ENCODE assay signal across 8 mouse cellular contexts in genomic region chr13:23570261-23571021, GRCm38 (mm10). TPM values are rescaled to one million over a fixed set of nuclear protein-coding genes. Genes with fewer than 3 reads are reported as not detected.
DNase-seq lines count a peak whose midpoint lies in the region; ATAC-seq and TF ChIP-seq lines count a peak whose summit lies in the region.
"Not testable (repeated sequence)": the region's sequence is repeated elsewhere in the genome, so short reads cannot be mapped to it uniquely, and the experiment has no call there.

No protein-coding gene starts in this region.

- not testable (repeated sequence) for H3K9me3 ChIP-seq in heart, embryonic 13.5 days; intestine, embryonic 15.5 days; midbrain, embryonic 12.5 days

- DNase-seq in liver, adult 2 months (ENCODE audit: extremely low read depth, low read depth, low spot score) = not testable (repeated sequence)

- 3% methylated on average over 25 of the region's 41 CpGs for WGBS in heart, embryonic 13.5 days
- WGBS in intestine, embryonic 15.5 days = 3% methylated on average over 27 of the region's 41 CpGs
- WGBS in liver, adult 2 months = 5% methylated on average over 29 of the region's 41 CpGs
- 2% methylated on average over 21 of the region's 41 CpGs for WGBS in midbrain, embryonic 12.5 days
- under 1% methylated on average over 28 of the region's 41 CpGs for WGBS in small intestine, adult 2 months

- H3K4me1 ChIP-seq in bone marrow macrophage, adult 2 months (ENCODE audit: control insufficient read depth, insufficient read depth, low read length); embryonic fibroblast, embryonic 13.5 days (ENCODE audit: control insufficient read depth, insufficient read depth, low read length); intestine, embryonic 15.5 days (replicated peaks); small intestine, adult 2 months (ENCODE audit: control insufficient read depth, insufficient read depth, insufficient read length, low read length): not testable (repeated sequence)
- peaks cover 29% of the 10 kb centered on the region for H3K4me1 ChIP-seq in heart, embryonic 13.5 days
- peaks cover 12% of the 10 kb centered on the region; the same call in 1 of the 2 replicates for H3K4me1 ChIP-seq in liver, adult 2 months (ENCODE audit: control insufficient read depth, insufficient read depth, low read length)
- peaks cover 19% of the 10 kb centered on the region for H3K4me1 ChIP-seq in midbrain, embryonic 12.5 days

- ATAC-seq in heart, embryonic 13.5 days (ENCODE audit: extremely low read depth, insufficient number of reproducible peaks, low FRiP score, low TSS enrichment); intestine, embryonic 15.5 days; midbrain, embryonic 12.5 days (ENCODE audit: low FRiP score, low read depth): not testable (repeated sequence)

- TF ChIP-seq POLR2A in bone marrow macrophage, adult 2 months (IDR thresholded peaks at IDR 0.05; ENCODE audit: borderline replicate concordance, low read depth, low read length); liver, adult 2 months (IDR thresholded peaks at IDR 0.05; ENCODE audit: extremely low read depth, insufficient read depth, low read length); small intestine, adult 2 months (IDR thresholded peaks at IDR 0.05; ENCODE audit: low read depth, low read length): not testable (repeated sequence)
- peak; percentile 75; the same call in 1 of the 2 replicates for TF ChIP-seq POLR2A in embryonic fibroblast, embryonic 13.5 days (IDR thresholded peaks at IDR 0.05; ENCODE audit: low read depth, low read length)

- TF ChIP-seq CTCF in C2C12 (IDR thresholded peaks at IDR 0.05; ENCODE audit: control insufficient read depth, insufficient read depth, insufficient read length); bone marrow macrophage, adult 2 months (IDR thresholded peaks at IDR 0.05; ENCODE audit: low read depth, low read length); embryonic fibroblast, embryonic 13.5 days (IDR thresholded peaks at IDR 0.05; ENCODE audit: borderline replicate concordance, insufficient read depth, low read length); liver, adult 2 months (IDR thresholded peaks at IDR 0.05; ENCODE audit: low read depth, low read length); small intestine, adult 2 months (IDR thresholded peaks at IDR 0.05; ENCODE audit: extremely low read depth, insufficient read length, insufficient replicate concordance, low read depth, low read length): not testable (repeated sequence)

- H3ac ChIP-seq in C2C12 (ENCODE audit: control insufficient read depth, insufficient read length, low read depth) = peak overlapping the region; percentile 40

- not testable (repeated sequence) for H3K36me3 ChIP-seq in C2C12 (ENCODE audit: control insufficient read depth, insufficient read depth); heart, embryonic 13.5 days; intestine, embryonic 15.5 days; liver, adult 2 months (ENCODE audit: control insufficient read depth, insufficient read depth, low read length); midbrain, embryonic 12.5 days; small intestine, adult 2 months (ENCODE audit: control insufficient read depth, insufficient read depth, low read length)

- not testable (repeated sequence) for H3K79me3 ChIP-seq in C2C12 (ENCODE audit: low read depth)

- peak overlapping the region; percentile 83 for H3K27ac ChIP-seq in bone marrow macrophage, adult 2 months (ENCODE audit: insufficient read depth, low read depth, low read length)
- H3K27ac ChIP-seq in embryonic fibroblast, embryonic 13.5 days (ENCODE audit: insufficient read depth, low read length) = peak overlapping the region; percentile 84
- H3K27ac ChIP-seq in heart, embryonic 13.5 days (replicated peaks) = peak overlapping the region; percentile 96
- peak overlapping the region; percentile 94 for H3K27ac ChIP-seq in intestine, embryonic 15.5 days
- peak overlapping the region; percentile 58 for H3K27ac ChIP-seq in liver, adult 2 months (replicated peaks; ENCODE audit: insufficient read depth, low read depth, low read length)
- peak overlapping the region; percentile 96 for H3K27ac ChIP-seq in midbrain, embryonic 12.5 days (replicated peaks)
- H3K27ac ChIP-seq in small intestine, adult 2 months (ENCODE audit: insufficient read depth, low read depth, low read length) = peak overlapping the region; percentile 85

- peak overlapping the region; percentile 80 for H3K9ac ChIP-seq in heart, embryonic 13.5 days
- H3K9ac ChIP-seq in intestine, embryonic 15.5 days = not testable (repeated sequence)
- peak overlapping the region; percentile 79 for H3K9ac ChIP-seq in liver, adult 2 months (ENCODE audit: low read depth, low read length)
- H3K9ac ChIP-seq in midbrain, embryonic 12.5 days (replicated peaks) = peak overlapping the region; percentile 50

- H3K4me3 ChIP-seq in C2C12 (ENCODE audit: insufficient read depth, poor library complexity, severe bottlenecking) = not testable (repeated sequence)
- H3K4me3 ChIP-seq in bone marrow macrophage, adult 2 months (ENCODE audit: insufficient read depth, low read length) = peak overlapping the region; percentile 42
- peak overlapping the region; percentile 24 for H3K4me3 ChIP-seq in embryonic fibroblast, embryonic 13.5 days (ENCODE audit: insufficient read depth, low read length)
- H3K4me3 ChIP-seq in heart, embryonic 13.5 days = peak overlapping the region; percentile 57
- H3K4me3 ChIP-seq in intestine, embryonic 15.5 days (replicated peaks) = peak overlapping the region; percentile 37
- H3K4me3 ChIP-seq in liver, adult 2 months (ENCODE audit: insufficient read depth, low read depth, low read length) = peak overlapping the region; percentile 41; the same call in 1 of the 2 replicates
- H3K4me3 ChIP-seq in midbrain, embryonic 12.5 days = peak overlapping the region; percentile 42
- H3K4me3 ChIP-seq in small intestine, adult 2 months (ENCODE audit: low read depth, low read length) = peak overlapping the region; percentile 69

- not testable (repeated sequence) for H3K79me2 ChIP-seq in C2C12 (ENCODE audit: control insufficient read depth, insufficient read depth); liver, adult 2 months (ENCODE audit: control insufficient read depth, insufficient read depth, low read length)

- H3K4me2 ChIP-seq in heart, embryonic 13.5 days = peak overlapping the region; percentile 80
- peak overlapping the region; percentile 66 for H3K4me2 ChIP-seq in intestine, embryonic 15.5 days (replicated peaks)
- H3K4me2 ChIP-seq in midbrain, embryonic 12.5 days (replicated peaks) = peak overlapping the region; percentile 68

- not testable (repeated sequence) for H3K27me3 ChIP-seq in C2C12 (ENCODE audit: control insufficient read depth, insufficient read depth, insufficient read length); heart, embryonic 13.5 days (replicated peaks); intestine, embryonic 15.5 days (replicated peaks); liver, adult 2 months (ENCODE audit: control insufficient read depth, insufficient read depth, low read length); midbrain, embryonic 12.5 days; small intestine, adult 2 months (ENCODE audit: control insufficient read depth, insufficient read depth, low read length)

RNA-seq across cellular contexts. Expression of gene Hist1h2ae, which starts 0.6 kb away (rescaled TPM):
- polyA plus RNA-seq in C2C12 (2012; fragmentation: generic; extraction: Trizol) = 12.6 TPM
- 1.7 TPM in 1 of 2 replicates, not detected in the other for polyA plus RNA-seq in bone marrow macrophage, adult 2 months (2012; ENCODE audit: insufficient read depth, insufficient read length, missing spikeins)
- polyA plus RNA-seq in embryonic fibroblast, embryonic 13.5 days (2011; ENCODE audit: insufficient read length, low read depth, missing spikeins) = 3.4 and 6.0 TPM in 2 replicates
- 33.5 and 42.7 TPM in 2 replicates for polyA plus RNA-seq in heart, embryonic 13.5 days (2015; fragmentation: Nextera tagmentation; extraction: Ambion mirVana)
- 76.9 and 89.5 TPM in 2 replicates for polyA plus RNA-seq in intestine, embryonic 15.5 days (2015; fragmentation: Nextera tagmentation; extraction: Ambion mirVana)
- total RNA-seq in liver, adult 2 months (2014; rRNA removed) = 2.8 and 6.6 TPM in 2 replicates
- 0.57 TPM in 2 replicates for polyA plus RNA-seq in liver, adult 2 months (2012; rRNA removed)
- polyA plus RNA-seq in midbrain, embryonic 12.5 days (2016; fragmentation: Nextera tagmentation; extraction: Ambion mirVana) = 95.2 and 113 TPM in 2 replicates
- polyA plus RNA-seq in small intestine, adult 2 months (2012; rRNA removed) = 27.3 and 38.0 TPM in 2 replicates

RNA-seq across cellular contexts. Expression of gene Hist1h2bg, which starts 0.8 kb away (rescaled TPM):
- polyA plus RNA-seq in C2C12 (2012; fragmentation: generic; extraction: Trizol) = 9.9 TPM
- polyA plus RNA-seq in bone marrow macrophage, adult 2 months (2012; ENCODE audit: insufficient read depth, insufficient read length, missing spikeins) = 9.8 and 11.9 TPM in 2 replicates
- polyA plus RNA-seq in embryonic fibroblast, embryonic 13.5 days (2011; ENCODE audit: insufficient read length, low read depth, missing spikeins) = 12.6 and 22.6 TPM in 2 replicates
- polyA plus RNA-seq in heart, embryonic 13.5 days (2015; fragmentation: Nextera tagmentation; extraction: Ambion mirVana) = 3.9 and 4.2 TPM in 2 replicates
- polyA plus RNA-seq in intestine, embryonic 15.5 days (2015; fragmentation: Nextera tagmentation; extraction: Ambion mirVana) = 7.1 and 11.5 TPM in 2 replicates
- total RNA-seq in liver, adult 2 months (2014; rRNA removed) = 37.2 and 44.6 TPM in 2 replicates
- 4.0 and 4.4 TPM in 2 replicates for polyA plus RNA-seq in liver, adult 2 months (2012; rRNA removed)
- 13.0 and 13.8 TPM in 2 replicates for polyA plus RNA-seq in midbrain, embryonic 12.5 days (2016; fragmentation: Nextera tagmentation; extraction: Ambion mirVana)
- 32.8 and 51.3 TPM in 2 replicates for polyA plus RNA-seq in small intestine, adult 2 months (2012; rRNA removed)

RNA-seq across cellular contexts. Expression of gene Hist1h2bf, which starts 3.6 kb away (rescaled TPM):
- 4.5 TPM for polyA plus RNA-seq in C2C12 (2012; fragmentation: generic; extraction: Trizol)
- polyA plus RNA-seq in bone marrow macrophage, adult 2 months (2012; ENCODE audit: insufficient read depth, insufficient read length, missing spikeins) = 3.8 and 7.9 TPM in 2 replicates
- 5.7 and 6.4 TPM in 2 replicates for polyA plus RNA-seq in embryonic fibroblast, embryonic 13.5 days (2011; ENCODE audit: insufficient read length, low read depth, missing spikeins)
- 1.6 and 3.0 TPM in 2 replicates for polyA plus RNA-seq in heart, embryonic 13.5 days (2015; fragmentation: Nextera tagmentation; extraction: Ambion mirVana)
- 4.2 and 4.5 TPM in 2 replicates for polyA plus RNA-seq in intestine, embryonic 15.5 days (2015; fragmentation: Nextera tagmentation; extraction: Ambion mirVana)
- total RNA-seq in liver, adult 2 months (2014; rRNA removed) = 4.6 and 5.4 TPM in 2 replicates
- polyA plus RNA-seq in liver, adult 2 months (2012; rRNA removed) = 0.39 TPM in 1 of 2 replicates, not detected in the other
- 4.5 and 5.1 TPM in 2 replicates for polyA plus RNA-seq in midbrain, embryonic 12.5 days (2016; fragmentation: Nextera tagmentation; extraction: Ambion mirVana)
- polyA plus RNA-seq in small intestine, adult 2 months (2012; rRNA removed) = 9.0 and 24.6 TPM in 2 replicates

RNA-seq across cellular contexts. Expression of gene Hist1h2ad, which starts 3.7 kb away (rescaled TPM):
- 0.73 TPM for polyA plus RNA-seq in C2C12 (2012; fragmentation: generic; extraction: Trizol)
- polyA plus RNA-seq in bone marrow macrophage, adult 2 months (2012; ENCODE audit: insufficient read depth, insufficient read length, missing spikeins) = not detected in 2 replicates
- polyA plus RNA-seq in embryonic fibroblast, embryonic 13.5 days (2011; ENCODE audit: insufficient read length, low read depth, missing spikeins) = 2.9 and 3.0 TPM in 2 replicates
- 0.60 and 0.84 TPM in 2 replicates for polyA plus RNA-seq in heart, embryonic 13.5 days (2015; fragmentation: Nextera tagmentation; extraction: Ambion mirVana)
- 1.8 and 3.0 TPM in 2 replicates for polyA plus RNA-seq in intestine, embryonic 15.5 days (2015; fragmentation: Nextera tagmentation; extraction: Ambion mirVana)
- 5.4 and 11.5 TPM in 2 replicates for total RNA-seq in liver, adult 2 months (2014; rRNA removed)
- 1.1 TPM in 1 of 2 replicates, not detected in the other for polyA plus RNA-seq in liver, adult 2 months (2012; rRNA removed)
- 1.8 and 2.5 TPM in 2 replicates for polyA plus RNA-seq in midbrain, embryonic 12.5 days (2016; fragmentation: Nextera tagmentation; extraction: Ambion mirVana)
- polyA plus RNA-seq in small intestine, adult 2 months (2012; rRNA removed) = 21.3 and 30.3 TPM in 2 replicates

RNA-seq across cellular contexts. Expression of gene Hist1h3d, which starts 5.1 kb away (rescaled TPM):
- polyA plus RNA-seq in C2C12 (2012; fragmentation: generic; extraction: Trizol) = 1.9 TPM
- polyA plus RNA-seq in bone marrow macrophage, adult 2 months (2012; ENCODE audit: insufficient read depth, insufficient read length, missing spikeins) = 2.3 and 3.2 TPM in 2 replicates
- polyA plus RNA-seq in embryonic fibroblast, embryonic 13.5 days (2011; ENCODE audit: insufficient read length, low read depth, missing spikeins) = 2.4 and 5.1 TPM in 2 replicates
- 2.4 TPM in 2 replicates for polyA plus RNA-seq in heart, embryonic 13.5 days (2015; fragmentation: Nextera tagmentation; extraction: Ambion mirVana)
- polyA plus RNA-seq in intestine, embryonic 15.5 days (2015; fragmentation: Nextera tagmentation; extraction: Ambion mirVana) = 5.2 and 6.2 TPM in 2 replicates
- total RNA-seq in liver, adult 2 months (2014; rRNA removed) = 3.4 and 5.9 TPM in 2 replicates
- 0.48 and 0.87 TPM in 2 replicates for polyA plus RNA-seq in liver, adult 2 months (2012; rRNA removed)
- 4.6 and 5.4 TPM in 2 replicates for polyA plus RNA-seq in midbrain, embryonic 12.5 days (2016; fragmentation: Nextera tagmentation; extraction: Ambion mirVana)
- 11.5 and 24.2 TPM in 2 replicates for polyA plus RNA-seq in small intestine, adult 2 months (2012; rRNA removed)
